Mouse (Mus musculus): ENCODE measurements at regions not wholly inside any gene's neighbourhood (a gene's known extent, or its start where the extent isn't known, plus 50 kb on each side); places are given as distances from the start of the nearest gene placed in this dataset.

DNA sequence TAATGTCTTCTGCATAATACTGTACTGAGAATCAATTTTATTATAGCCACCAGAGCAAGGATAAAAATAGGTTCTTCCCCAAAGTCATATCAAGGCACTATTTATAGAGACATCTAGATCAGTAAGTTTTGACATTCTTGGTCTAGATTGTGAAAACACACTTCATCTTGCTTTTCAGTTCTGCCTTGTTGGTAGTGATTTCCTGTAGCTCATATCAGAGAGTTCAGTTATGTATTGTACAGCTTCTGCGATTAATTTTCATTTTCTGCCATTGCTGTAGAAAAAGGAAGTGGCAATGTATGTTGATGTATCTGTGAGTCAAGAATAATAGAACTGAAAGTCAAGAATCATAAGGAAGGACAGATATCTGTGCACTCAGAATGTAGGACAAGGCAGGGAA lies 575.6 kb upstream of the Zeb2 start:
- no peaks in the 10 kb centered on the region for H3K27me3 ChIP-seq (replicated peaks; ENCODE audit: control insufficient read depth, insufficient read depth, low read length)
- WGBS = 86% methylated on average over 1 of the region's 1 CpGs
- H3K4me3 ChIP-seq (ENCODE audit: low read length) = no peak overlapping the region
- no peaks in the 10 kb centered on the region for H3K36me3 ChIP-seq (ENCODE audit: control insufficient read depth, insufficient read depth, low read length)
- no peak overlapping the region for H3K4me2 ChIP-seq (ENCODE audit: low read length)
- H3K27ac ChIP-seq (ENCODE audit: low read depth, low read length) = no peak overlapping the region
- H3K9ac ChIP-seq (ENCODE audit: low read depth, low read length) = no peak overlapping the region
- no peak for ATAC-seq
- H3K9me3 ChIP-seq (ENCODE audit: control insufficient read depth, low read length) = no peaks in the 10 kb centered on the region
- no peaks in the 10 kb centered on the region for H3K4me1 ChIP-seq (ENCODE audit: control insufficient read depth, insufficient read depth, low read depth, low read length)

DNA sequence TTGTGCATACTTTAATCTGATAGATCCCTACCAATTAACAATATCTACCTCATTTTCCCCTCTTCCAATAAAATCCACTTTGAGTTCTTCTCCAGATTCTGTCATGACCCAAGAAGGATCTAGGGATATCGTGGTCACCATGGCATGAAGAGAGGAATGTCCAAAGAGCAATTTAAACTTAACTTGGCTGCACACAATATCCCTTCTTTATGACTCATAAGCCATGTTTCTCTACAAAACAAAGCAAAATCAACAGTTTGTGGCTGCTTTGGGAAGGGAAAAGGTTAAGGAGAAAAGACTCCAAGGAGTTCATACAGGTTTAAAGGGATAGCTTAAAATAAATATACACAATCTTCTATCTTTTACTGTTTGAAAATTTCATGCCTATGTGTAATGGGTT lies 571.8 kb upstream of the Zeb2 start:
- Histone ChIP-seq H3K4me2 (ENCODE audit: low read length) (no peak overlapping the region), H3K27me3 (replicated peaks; ENCODE audit: control insufficient read depth, insufficient read depth, low read length) (no peaks in the 10 kb centered on the region), H3K9ac (ENCODE audit: low read depth, low read length) (no peak overlapping the region), H3K27ac (ENCODE audit: low read depth, low read length) (no peak overlapping the region), H3K9me3 (ENCODE audit: control insufficient read depth, low read length) (no peaks in the 10 kb centered on the region), H3K4me1 (ENCODE audit: control insufficient read depth, insufficient read depth, low read depth, low read length) (no peaks in the 10 kb centered on the region), H3K36me3 (ENCODE audit: control insufficient read depth, insufficient read depth, low read length) (no peaks in the 10 kb centered on the region), H3K4me3 (ENCODE audit: low read length) (no peak overlapping the region)
- ATAC-seq = no peak
- WGBS = 88% methylated on average over 1 of the region's 1 CpGs

DNA sequence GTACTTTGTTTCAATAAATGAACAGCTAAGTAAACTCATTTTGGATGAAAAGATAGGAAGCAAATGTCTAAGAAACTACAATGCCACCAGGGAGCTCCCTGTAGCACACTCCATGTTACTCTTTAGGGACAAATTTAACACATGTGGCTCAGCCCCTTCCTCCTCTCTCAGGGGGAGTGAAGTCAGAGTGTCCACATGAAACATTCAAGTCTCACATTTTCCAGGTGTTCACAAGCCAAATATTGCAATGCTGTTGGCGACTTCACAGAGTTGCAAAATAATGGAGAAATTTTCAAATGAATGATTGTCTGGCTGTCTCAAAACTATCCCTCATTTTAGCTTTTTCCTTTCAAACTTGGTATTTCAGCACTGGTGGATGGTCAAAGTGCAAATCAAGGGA lies 564.1 kb upstream of the Zeb2 start:
- H3K4me1 ChIP-seq (ENCODE audit: control insufficient read depth, insufficient read depth, low read depth, low read length) = no peaks in the 10 kb centered on the region
- no peak overlapping the region for H3K27ac ChIP-seq (ENCODE audit: low read depth, low read length)
- no peak overlapping the region for H3K9ac ChIP-seq (ENCODE audit: low read depth, low read length)
- WGBS = 88% methylated on average over 1 of the region's 1 CpGs
- no peaks in the 10 kb centered on the region for H3K9me3 ChIP-seq (ENCODE audit: control insufficient read depth, low read length)
- no peak overlapping the region for H3K4me2 ChIP-seq (ENCODE audit: low read length)
- no peak for ATAC-seq
- H3K36me3 ChIP-seq (ENCODE audit: control insufficient read depth, insufficient read depth, low read length) = no peaks in the 10 kb centered on the region
- no peaks in the 10 kb centered on the region for H3K27me3 ChIP-seq (replicated peaks; ENCODE audit: control insufficient read depth, insufficient read depth, low read length)
- H3K4me3 ChIP-seq (ENCODE audit: low read length) = no peak overlapping the region

DNA sequence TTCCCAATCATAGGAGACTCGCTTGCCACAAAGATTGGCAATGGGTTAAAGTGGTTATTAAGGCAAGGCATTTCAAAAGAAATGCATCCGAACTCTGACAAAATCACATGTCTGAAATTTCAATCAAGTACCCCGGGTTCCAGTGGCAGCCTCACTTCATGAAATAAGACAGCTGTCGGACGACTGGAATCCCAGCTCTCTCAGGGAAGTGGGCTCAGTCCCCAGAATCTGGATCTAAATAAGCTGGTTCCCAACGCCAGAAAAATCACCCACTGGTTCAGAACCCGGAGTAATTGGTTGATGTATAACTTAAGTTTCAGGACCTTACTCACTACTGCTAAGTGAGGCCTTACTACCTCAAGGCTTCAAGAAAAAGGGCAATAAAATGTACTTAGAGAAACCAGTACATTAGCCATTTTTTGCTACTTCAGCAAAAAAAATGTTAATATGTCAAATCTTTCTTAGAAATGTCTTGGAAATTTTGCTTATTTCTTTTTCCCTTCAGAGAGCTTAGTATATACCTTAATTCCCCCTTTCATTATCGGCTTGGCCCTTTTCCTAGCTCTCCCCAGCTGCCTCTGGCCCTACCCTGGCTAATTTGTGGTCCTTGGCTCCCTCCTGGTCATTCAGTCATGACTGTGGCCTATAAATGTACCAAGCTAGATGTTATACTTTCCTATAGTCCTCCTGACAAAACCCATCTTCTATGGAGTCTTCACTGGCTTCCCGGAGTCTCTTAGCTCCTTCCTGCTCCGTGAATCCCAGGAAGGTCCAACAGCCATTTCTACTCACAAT lies 562.1 kb upstream of the Zeb2 start:
- H3K4me3 ChIP-seq (ENCODE audit: low read length) = no peak overlapping the region
- no peak overlapping the region for H3K9ac ChIP-seq (ENCODE audit: low read depth, low read length)
- no peak overlapping the region for H3K27ac ChIP-seq (ENCODE audit: low read depth, low read length)
- ATAC-seq = no peak
- no peaks in the 10 kb centered on the region for H3K9me3 ChIP-seq (ENCODE audit: control insufficient read depth, low read length)
- 71% methylated on average over 10 of the region's 10 CpGs for WGBS
- no peaks in the 10 kb centered on the region for H3K4me1 ChIP-seq (ENCODE audit: control insufficient read depth, insufficient read depth, low read depth, low read length)
- H3K4me2 ChIP-seq (ENCODE audit: low read length) = no peak overlapping the region
- H3K36me3 ChIP-seq (ENCODE audit: control insufficient read depth, insufficient read depth, low read length) = no peaks in the 10 kb centered on the region
- no peaks in the 10 kb centered on the region for H3K27me3 ChIP-seq (replicated peaks; ENCODE audit: control insufficient read depth, insufficient read depth, low read length)

DNA sequence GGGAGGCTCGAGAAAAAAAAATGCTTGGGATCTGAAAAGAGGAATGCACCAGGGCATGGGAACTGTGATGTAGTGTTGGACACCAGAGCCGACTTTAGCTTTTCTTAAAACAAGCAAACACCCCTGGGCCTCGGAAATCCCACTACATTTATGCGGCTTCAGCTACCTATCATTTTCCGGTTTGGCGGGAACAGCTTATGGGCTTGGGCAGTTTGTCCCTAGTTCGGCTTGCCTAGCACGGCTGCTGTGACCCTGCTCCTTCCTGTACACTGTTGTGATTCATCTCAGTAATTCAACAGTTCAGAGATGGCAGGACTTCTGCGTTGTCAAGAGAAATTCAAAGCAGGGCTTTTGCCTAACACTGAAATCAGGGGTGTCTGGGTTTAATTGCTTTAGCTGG lies 561.5 kb upstream of the Zeb2 start:
- Histone ChIP-seq H3K9ac (ENCODE audit: low read depth, low read length) (no peak overlapping the region), H3K36me3 (ENCODE audit: control insufficient read depth, insufficient read depth, low read length) (no peaks in the 10 kb centered on the region), H3K9me3 (ENCODE audit: control insufficient read depth, low read length) (no peaks in the 10 kb centered on the region), H3K4me1 (ENCODE audit: control insufficient read depth, insufficient read depth, low read depth, low read length) (no peaks in the 10 kb centered on the region), H3K4me2 (ENCODE audit: low read length) (no peak overlapping the region), H3K27me3 (replicated peaks; ENCODE audit: control insufficient read depth, insufficient read depth, low read length) (no peaks in the 10 kb centered on the region), H3K27ac (ENCODE audit: low read depth, low read length) (no peak overlapping the region), H3K4me3 (ENCODE audit: low read length) (no peak overlapping the region)
- WGBS = 67% methylated on average over 9 of the region's 9 CpGs
- ATAC-seq = no peak

DNA sequence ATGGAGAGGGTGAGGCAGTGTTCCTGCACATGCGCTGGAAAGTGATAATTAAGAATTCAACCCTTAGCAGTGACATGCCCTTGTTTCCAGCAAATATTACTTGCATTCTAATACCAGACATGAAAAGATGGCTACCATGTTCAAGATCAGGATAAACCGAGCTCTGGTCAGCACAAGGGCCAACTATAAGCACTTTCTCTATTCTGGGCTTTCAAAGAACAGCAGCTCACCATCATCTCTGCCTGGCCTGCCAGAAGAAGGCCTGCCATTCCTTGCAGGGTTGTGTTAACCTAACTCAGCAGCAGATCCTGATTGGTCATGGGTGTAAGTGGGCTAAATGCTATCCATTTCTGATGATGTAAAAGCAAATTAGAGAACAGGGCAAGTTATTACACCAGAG lies 558.6 kb upstream of the Zeb2 start:
- ATAC-seq = no peak
- Histone ChIP-seq H3K4me2 (ENCODE audit: low read length) (no peak overlapping the region), H3K9ac (ENCODE audit: low read depth, low read length) (no peak overlapping the region), H3K4me1 (ENCODE audit: control insufficient read depth, insufficient read depth, low read depth, low read length) (no peaks in the 10 kb centered on the region), H3K27me3 (replicated peaks; ENCODE audit: control insufficient read depth, insufficient read depth, low read length) (no peaks in the 10 kb centered on the region), H3K27ac (ENCODE audit: low read depth, low read length) (no peak overlapping the region), H3K36me3 (ENCODE audit: control insufficient read depth, insufficient read depth, low read length) (no peaks in the 10 kb centered on the region), H3K9me3 (ENCODE audit: control insufficient read depth, low read length) (no peaks in the 10 kb centered on the region), H3K4me3 (ENCODE audit: low read length) (no peak overlapping the region)
- 88% methylated on average over 2 of the region's 2 CpGs for WGBS

DNA sequence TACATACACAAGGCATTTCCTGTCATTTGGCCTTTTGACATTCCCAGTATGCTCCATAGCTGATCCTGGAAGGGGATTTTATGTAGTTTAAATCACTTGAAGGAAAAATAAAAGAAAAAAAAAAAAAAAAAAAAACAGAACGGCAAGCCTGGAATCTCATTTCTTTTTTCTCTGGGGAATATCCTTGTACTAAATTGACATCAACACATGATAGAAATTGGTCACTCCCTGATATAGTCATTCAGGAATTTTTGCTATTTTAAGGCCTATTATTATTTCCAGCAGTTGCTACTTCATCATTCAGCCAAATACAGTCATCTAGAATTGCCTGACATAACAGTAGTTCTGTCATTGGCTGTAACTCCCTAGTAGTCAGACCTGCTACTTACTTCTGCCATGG lies 538.8 kb upstream of the Zeb2 start:
- Histone ChIP-seq H3K4me3 (ENCODE audit: low read length) (no peak overlapping the region), H3K27me3 (replicated peaks; ENCODE audit: control insufficient read depth, insufficient read depth, low read length) (no peaks in the 10 kb centered on the region), H3K4me2 (ENCODE audit: low read length) (no peak overlapping the region), H3K9ac (ENCODE audit: low read depth, low read length) (no peak overlapping the region), H3K36me3 (ENCODE audit: control insufficient read depth, insufficient read depth, low read length) (no peaks in the 10 kb centered on the region), H3K4me1 (ENCODE audit: control insufficient read depth, insufficient read depth, low read depth, low read length) (no peaks in the 10 kb centered on the region), H3K9me3 (ENCODE audit: control insufficient read depth, low read length) (no peaks in the 10 kb centered on the region), H3K27ac (ENCODE audit: low read depth, low read length) (no peak overlapping the region)
- no peak for ATAC-seq
- 50% methylated on average over 1 of the region's 1 CpGs for WGBS

DNA sequence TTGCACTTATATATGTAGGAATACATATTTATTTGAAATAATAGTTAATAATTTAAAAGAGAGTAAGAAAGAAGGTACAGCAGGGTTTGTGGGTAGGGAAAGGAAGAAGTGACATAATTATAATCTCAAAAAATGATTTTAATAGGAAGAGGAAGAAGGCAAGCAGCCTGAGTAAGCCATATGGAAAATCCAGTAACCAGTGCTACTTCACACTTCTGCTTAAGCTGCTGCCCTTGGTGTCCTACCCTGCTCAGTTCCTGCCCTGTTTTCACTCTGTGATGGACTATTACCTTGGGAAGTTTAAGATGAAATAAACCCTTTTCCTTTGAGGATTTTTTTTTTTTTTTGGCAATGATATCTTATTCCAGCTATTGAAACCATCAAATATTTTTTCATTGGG lies 537.5 kb upstream of the Zeb2 start:
- no peak for ATAC-seq
- Histone ChIP-seq H3K36me3 (ENCODE audit: control insufficient read depth, insufficient read depth, low read length) (no peaks in the 10 kb centered on the region), H3K4me1 (ENCODE audit: control insufficient read depth, insufficient read depth, low read depth, low read length) (no peaks in the 10 kb centered on the region), H3K9me3 (ENCODE audit: control insufficient read depth, low read length) (no peaks in the 10 kb centered on the region), H3K27me3 (replicated peaks; ENCODE audit: control insufficient read depth, insufficient read depth, low read length) (no peaks in the 10 kb centered on the region), H3K4me3 (ENCODE audit: low read length) (no peak overlapping the region), H3K4me2 (ENCODE audit: low read length) (no peak overlapping the region), H3K9ac (ENCODE audit: low read depth, low read length) (no peak overlapping the region), H3K27ac (ENCODE audit: low read depth, low read length) (no peak overlapping the region)

DNA sequence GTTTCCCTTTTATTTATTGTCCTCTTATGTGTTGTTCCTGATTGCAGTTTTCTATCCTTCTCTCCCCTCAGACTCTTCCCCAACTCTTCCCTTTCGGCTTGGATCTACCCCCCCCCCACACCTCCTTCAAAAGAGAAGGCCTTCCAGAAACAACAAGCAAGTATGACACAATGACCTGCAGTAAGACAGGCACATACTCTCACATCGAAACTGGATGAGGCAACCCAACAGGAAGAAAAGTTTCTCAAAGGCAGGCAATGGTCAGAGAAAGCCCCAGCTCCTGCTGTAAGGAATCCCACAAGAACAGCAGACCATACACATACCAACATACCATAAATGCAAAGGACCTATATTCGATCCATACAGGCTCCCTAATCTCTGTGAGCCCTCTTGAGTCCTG lies 535.8 kb upstream of the Zeb2 start:
- Histone ChIP-seq H3K27ac (ENCODE audit: low read depth, low read length) (no peak overlapping the region), H3K9ac (ENCODE audit: low read depth, low read length) (no peak overlapping the region), H3K4me1 (ENCODE audit: control insufficient read depth, insufficient read depth, low read depth, low read length) (no peaks in the 10 kb centered on the region), H3K4me2 (ENCODE audit: low read length) (no peak overlapping the region), H3K4me3 (ENCODE audit: low read length) (no peak overlapping the region), H3K36me3 (ENCODE audit: control insufficient read depth, insufficient read depth, low read length) (no peaks in the 10 kb centered on the region), H3K27me3 (replicated peaks; ENCODE audit: control insufficient read depth, insufficient read depth, low read length) (no peaks in the 10 kb centered on the region), H3K9me3 (ENCODE audit: control insufficient read depth, low read length) (no peaks in the 10 kb centered on the region)
- ATAC-seq = no peak
- 85% methylated on average over 3 of the region's 3 CpGs for WGBS
